Mouse (Mus musculus) heart, embryonic 11.5 days (tissue): ENCODE data around the gene 1700016H13Rik. TPM values are rescaled to one million over a fixed set of nuclear protein-coding genes. Genes with fewer than 3 reads are reported as not detected.
A peak's percentile ranks its signal among the peaks of the same experiment; 100 is the strongest.

Experiments used
- ATAC-seq: fragments of 200-750 bp; cut with Nextera tagmentation; replicated peaks from 2 replicates; pipeline ENCODE4 v1.8.0; 2017; ENCODE audit warnings: moderate library complexity; ENCODE audit not compliant: insufficient number of reproducible peaks, low FRiP score, low TSS enrichment
- H3K27ac ChIP-seq: fragments of 300-500 bp; sonication (generic); 2 replicates; pipeline ENCODE4 v1.5.1; 2014; ENCODE audit warnings: mild to moderate bottlenecking, low read depth, low read length
- H3K27me3 ChIP-seq: fragments of 300-500 bp; sonication (generic); 2 replicates; pipeline ENCODE4 v1.6.1; 2014; ENCODE audit warnings: mild to moderate bottlenecking, low read length, mixed read lengths; ENCODE audit not compliant: control insufficient read depth, insufficient read depth
- H3K36me3 ChIP-seq: fragments of 300-500 bp; sonication (generic); 2 replicates; pipeline ENCODE4 v1.6.1; 2014; ENCODE audit warnings: mild to moderate bottlenecking, low read length, moderate library complexity, mixed read lengths; ENCODE audit not compliant: control insufficient read depth, insufficient read depth
- H3K4me1 ChIP-seq: fragments of 300-500 bp; sonication (generic); 2 replicates; pipeline ENCODE4 v1.6.1; 2014; ENCODE audit warnings: low read length; ENCODE audit not compliant: control insufficient read depth, insufficient read depth
- H3K4me2 ChIP-seq: fragments of 300-500 bp; sonication (generic); 2 replicates; pipeline ENCODE4 v1.6.1; 2014; ENCODE audit warnings: mild to moderate bottlenecking, moderate library complexity
- H3K4me3 ChIP-seq: fragments of 300-500 bp; sonication (generic); 2 replicates; pipeline ENCODE4 v1.5.1; 2014; ENCODE audit warnings: low read depth, low read length
- H3K9ac ChIP-seq: fragments of 300-500 bp; sonication (generic); 2 replicates; pipeline ENCODE4 v1.6.1; 2014; ENCODE audit warnings: mild to moderate bottlenecking, low read depth, low read length, moderate library complexity
- H3K9me3 ChIP-seq: fragments of 300-500 bp; sonication (generic); replicated peaks from 2 replicates; pipeline ENCODE4 v1.6.1; 2016; ENCODE audit warnings: low read length; ENCODE audit not compliant: control insufficient read depth
- WGBS: fragments of 180-500 bp; shearing (Covaris S2); extraction: QIAGEN DNeasy Blood & Tissue Kit; methylation state at CpG from one replicate; pipeline ENCODE4 v1.1.7; 2014; ENCODE audit not compliant: insufficient replicate concordance; 5-methylcytosine and 5-hydroxymethylcytosine counted together
- polyA plus RNA-seq: library from polyadenylated mRNA; unstranded; fragments of >200 nt; fragmentation: Nextera tagmentation; extraction: Ambion mirVana; gene quantifications from 2 replicates; pipeline ENCODE4 v1.2.1, GENCODE M21; 2014

Gene 1700016H13Rik
- polyA plus RNA-seq, result not detected in 2 replicates

GRCm38 (mm10) chr5:103655346-103656118, at the start of gene 1700016H13Rik:
1700016H13Rik (minus strand) TSS chr5:103656010.
- peaks cover 3% of the 10 kb centered on the region; the same call in 1 of the 2 replicates for H3K27me3 ChIP-seq
- no peak within 1 kb of the TSS for H3K27ac ChIP-seq
- no peaks in the 10 kb centered on the region for H3K4me1 ChIP-seq
- peak within 1 kb of the TSS; percentile 77 for H3K9ac ChIP-seq
- peak within 1 kb of the TSS; percentile 67 for H3K4me3 ChIP-seq
- WGBS, result 1% methylated on average over 52 of the region's 56 CpGs
- no peaks in the 10 kb centered on the region for H3K36me3 ChIP-seq
- H3K4me2 ChIP-seq, result peak within 1 kb of the TSS; percentile 95
- H3K9me3 ChIP-seq, result no peaks in the 10 kb centered on the region
- ATAC-seq, result peak; percentile 70; the same call in 1 of the 2 replicates

- 88% methylated on average over 4 of the region's 4 CpGs for WGBS
- Histone ChIP-seq H3K4me1 (no peaks in the 10 kb centered on the region), H3K4me3 (no peak overlapping the region), H3K4me2 (no peak overlapping the region), H3K36me3 (no peaks in the 10 kb centered on the region), H3K9me3 (no peaks in the 10 kb centered on the region; the same call in 1 of the 2 replicates), H3K27ac (no peak overlapping the region), H3K27me3 (no peaks in the 10 kb centered on the region), H3K9ac (no peak overlapping the region)
- ATAC-seq, result no peak
Measured at GRCm38 (mm10) chr5:103705331-103705730, 49.5 kb upstream of the 1700016H13Rik start.

GRCm38 (mm10) chr5:103702527-103702926, 46.7 kb upstream of the 1700016H13Rik start:
- no peak for ATAC-seq
- Histone ChIP-seq H3K4me2 (no peak overlapping the region), H3K27me3 (no peaks in the 10 kb centered on the region), H3K4me3 (no peak overlapping the region), H3K9me3 (no peaks in the 10 kb centered on the region; the same call in 1 of the 2 replicates), H3K36me3 (no peaks in the 10 kb centered on the region), H3K4me1 (no peaks in the 10 kb centered on the region), H3K9ac (no peak overlapping the region), H3K27ac (no peak overlapping the region)
- WGBS, result 70% methylated on average over 6 of the region's 6 CpGs

- no peaks in the 10 kb centered on the region; the same call in 1 of the 2 replicates for H3K9me3 ChIP-seq
- WGBS, result 71% methylated on average over 3 of the region's 3 CpGs
- H3K4me2 ChIP-seq, result no peak overlapping the region
- H3K9ac ChIP-seq, result no peak overlapping the region
- no peak overlapping the region for H3K4me3 ChIP-seq
- no peaks in the 10 kb centered on the region for H3K27me3 ChIP-seq
- H3K4me1 ChIP-seq, result no peaks in the 10 kb centered on the region
- no peak overlapping the region for H3K27ac ChIP-seq
- no peaks in the 10 kb centered on the region for H3K36me3 ChIP-seq
- ATAC-seq, result no peak
Measured at GRCm38 (mm10) chr5:103701466-103701865, 45.7 kb upstream of the 1700016H13Rik start.

GRCm38 (mm10) chr5:103700661-103701060, 44.9 kb upstream of the 1700016H13Rik start:
- Histone ChIP-seq H3K4me1 (no peaks in the 10 kb centered on the region), H3K4me2 (no peak overlapping the region), H3K4me3 (no peak overlapping the region), H3K36me3 (no peaks in the 10 kb centered on the region), H3K9ac (no peak overlapping the region), H3K27ac (no peak overlapping the region), H3K9me3 (no peaks in the 10 kb centered on the region), H3K27me3 (no peaks in the 10 kb centered on the region)
- 84% methylated on average over 2 of the region's 2 CpGs for WGBS
- no peak for ATAC-seq

- WGBS, result 41% methylated on average over 4 of the region's 4 CpGs
- no peak overlapping the region for H3K4me2 ChIP-seq
- H3K27ac ChIP-seq, result no peak overlapping the region
- ATAC-seq, result no peak
- no peaks in the 10 kb centered on the region for H3K36me3 ChIP-seq
- no peaks in the 10 kb centered on the region for H3K9me3 ChIP-seq
- no peak overlapping the region for H3K4me3 ChIP-seq
- H3K27me3 ChIP-seq, result peaks cover under 1% of the 10 kb centered on the region; the same call in 1 of the 2 replicates
- no peak overlapping the region for H3K9ac ChIP-seq
- H3K4me1 ChIP-seq, result no peaks in the 10 kb centered on the region
Measured at GRCm38 (mm10) chr5:103699537-103699936, 43.7 kb upstream of the 1700016H13Rik start.

GRCm38 (mm10) chr5:103698577-103698976, 42.8 kb upstream of the 1700016H13Rik start:
- Histone ChIP-seq H3K4me2 (no peak overlapping the region), H3K9ac (no peak overlapping the region), H3K27ac (no peak overlapping the region), H3K9me3 (no peaks in the 10 kb centered on the region), H3K4me3 (no peak overlapping the region), H3K27me3 (peaks cover 10% of the 10 kb centered on the region), H3K4me1 (no peaks in the 10 kb centered on the region), H3K36me3 (no peaks in the 10 kb centered on the region)
- no peak for ATAC-seq
- 81% methylated on average over 4 of the region's 4 CpGs for WGBS

GRCm38 (mm10) chr5:103697875-103698491, 42.2 kb upstream of the 1700016H13Rik start:
- Histone ChIP-seq H3K4me1 (no peaks in the 10 kb centered on the region), H3K27me3 (peaks cover 16% of the 10 kb centered on the region), H3K36me3 (no peaks in the 10 kb centered on the region), H3K4me2 (no peak overlapping the region), H3K4me3 (no peak overlapping the region), H3K9ac (no peak overlapping the region), H3K27ac (no peak overlapping the region), H3K9me3 (no peaks in the 10 kb centered on the region)
- 75% methylated on average over 5 of the region's 5 CpGs for WGBS
- no peak for ATAC-seq
